ENCODE assay signal across 19 mouse cellular contexts in genomic region chr9:114388288-114388687, GRCm38 (mm10). TPM values are rescaled to one million over a fixed set of nuclear protein-coding genes. Genes with fewer than 3 reads are reported as not detected.
A peak's percentile ranks its signal among the peaks of the same experiment; 100 is the strongest.
DNase-seq lines count a peak whose midpoint lies in the region; ATAC-seq and TF ChIP-seq lines count a peak whose summit lies in the region.
"Had no signal": no experiment of that assay in that cellular context is flagged by ENCODE, and none has a peak within 500 bp of the region (broad histone marks: within the 10 kb centered on the region; RNA-seq: fewer than 3 reads in every experiment).

No protein-coding gene starts in this region.

- H3K27ac ChIP-seq in hindbrain, embryonic 12.5 days, result no peak overlapping the region
- H3K27ac ChIP-seq in hindbrain, embryonic 11.5 days (ENCODE audit: low read depth, low read length), result no peak overlapping the region
- 0 out of 2 replicates have a peak overlapping the region, but pooled peaks have one; percentile 51 for H3K27ac ChIP-seq in embryonic facial prominence, embryonic 10.5 days (replicated peaks)
- peak overlapping the region; percentile 87 for H3K27ac ChIP-seq in heart, postnatal 0 days (ENCODE audit: low read depth)

- no peaks in the 10 kb centered on the region for H3K9me3 ChIP-seq in hindbrain, embryonic 12.5 days (replicated peaks)
- H3K9me3 ChIP-seq in hindbrain, embryonic 11.5 days (ENCODE audit: control insufficient read depth, low read length), result no peaks in the 10 kb centered on the region
- no peaks in the 10 kb centered on the region for H3K9me3 ChIP-seq in embryonic facial prominence, embryonic 10.5 days
- H3K9me3 ChIP-seq in heart, postnatal 0 days (replicated peaks; ENCODE audit: control insufficient read depth, low read length), result no peaks in the 10 kb centered on the region
- H3K9me3 ChIP-seq: lung, embryonic 15.5 days had no signal

- H3K4me3 ChIP-seq in hindbrain, embryonic 12.5 days, result no peak overlapping the region
- no peak overlapping the region for H3K4me3 ChIP-seq in hindbrain, embryonic 11.5 days (ENCODE audit: low read depth, low read length)
- no peak overlapping the region for H3K4me3 ChIP-seq in embryonic facial prominence, embryonic 10.5 days
- H3K4me3 ChIP-seq in heart, postnatal 0 days (ENCODE audit: low read depth, low read length), result no peak overlapping the region

- no peak for TF ChIP-seq CTCF in heart, postnatal 0 days (IDR thresholded peaks at IDR 0.05; ENCODE audit: low read depth)

- 84% methylated on average over 8 of the region's 8 CpGs for WGBS in hindbrain, embryonic 12.5 days
- WGBS in hindbrain, embryonic 11.5 days, result 89% methylated on average over 8 of the region's 8 CpGs
- 82% methylated on average over 8 of the region's 8 CpGs for WGBS in embryonic facial prominence, embryonic 10.5 days
- 61% methylated on average over 8 of the region's 8 CpGs for WGBS in heart, postnatal 0 days

- DNase-seq in cerebellum, postnatal 10 days, result peak; percentile 49 to 50
- DNase-seq in cerebellum, postnatal 25 days, result no peak
- DNase-seq in hindbrain, embryonic 11.5 days (ENCODE audit: low spot score), result no peak
- DNase-seq in embryonic facial prominence, embryonic 10.5 days (ENCODE audit: low spot score), result no peak
- DNase-seq in heart, postnatal 0 days (ENCODE audit: low spot score), result no peak
- no peak for DNase-seq in testis, postnatal 14 days (ENCODE audit: low spot score)
- no peak for DNase-seq in frontal cortex, adult 2 months (ENCODE audit: extremely low spot score in 1 of 2, low spot score in 1 of 2)
- DNase-seq: cerebellum, adult 8-10 months; embryo, embryonic 11 days; gastrocnemius, postnatal 36 days; midbrain, embryonic 14.5 days had no signal

- no peak for ATAC-seq in hindbrain, embryonic 12.5 days (ENCODE audit: low FRiP score)
- no peak for ATAC-seq in hindbrain, embryonic 11.5 days (ENCODE audit: low FRiP score)
- ATAC-seq in heart, postnatal 0 days (ENCODE audit: insufficient read depth, low read depth), result no peak
- ATAC-seq: hindbrain, embryonic 16.5 days had no signal

- no peaks in the 10 kb centered on the region for H3K36me3 ChIP-seq in hindbrain, embryonic 12.5 days
- H3K36me3 ChIP-seq in hindbrain, embryonic 11.5 days (ENCODE audit: control insufficient read depth, insufficient read depth, low read length), result no peaks in the 10 kb centered on the region
- peaks cover 25% of the 10 kb centered on the region for H3K36me3 ChIP-seq in embryonic facial prominence, embryonic 10.5 days (replicated peaks)
- H3K36me3 ChIP-seq in heart, postnatal 0 days (replicated peaks; ENCODE audit: control insufficient read depth, insufficient read depth, low read length), result peaks cover 25% of the 10 kb centered on the region; the same call in 1 of the 2 replicates

- 0 out of 2 replicates have a peak overlapping the region, but pooled peaks have one; percentile 4 for H3K4me2 ChIP-seq in hindbrain, embryonic 12.5 days (replicated peaks)
- H3K4me2 ChIP-seq in hindbrain, embryonic 11.5 days (replicated peaks; ENCODE audit: low read depth, low read length), result no peak overlapping the region
- H3K4me2 ChIP-seq in heart, postnatal 0 days (ENCODE audit: low read depth, low read length), result no peak overlapping the region
- H3K4me2 ChIP-seq: liver, embryonic 11.5 days had no signal

- H3K9ac ChIP-seq in hindbrain, embryonic 12.5 days, result no peak overlapping the region
- H3K9ac ChIP-seq in hindbrain, embryonic 11.5 days (ENCODE audit: low read depth, low read length), result no peak overlapping the region
- 0 out of 2 replicates have a peak overlapping the region, but pooled peaks have one; percentile 8 for H3K9ac ChIP-seq in heart, postnatal 0 days (replicated peaks; ENCODE audit: low read depth, low read length)
- H3K9ac ChIP-seq: lung, embryonic 15.5 days had no signal

- H3K27me3 ChIP-seq in hindbrain, embryonic 12.5 days, result no peaks in the 10 kb centered on the region
- no peaks in the 10 kb centered on the region for H3K27me3 ChIP-seq in hindbrain, embryonic 11.5 days (ENCODE audit: control insufficient read depth, insufficient read depth, low read length)
- no peaks in the 10 kb centered on the region for H3K27me3 ChIP-seq in embryonic facial prominence, embryonic 10.5 days (replicated peaks; ENCODE audit: low read depth, poor library complexity, severe bottlenecking)
- H3K27me3 ChIP-seq in heart, postnatal 0 days (ENCODE audit: control insufficient read depth, insufficient read depth, low read length), result no peaks in the 10 kb centered on the region
- H3K27me3 ChIP-seq: lung, embryonic 15.5 days had no signal

- H3K4me1 ChIP-seq in hindbrain, embryonic 12.5 days, result peaks cover 2% of the 10 kb centered on the region; the same call in 1 of the 2 replicates
- H3K4me1 ChIP-seq in hindbrain, embryonic 11.5 days (replicated peaks; ENCODE audit: control insufficient read depth, insufficient read depth, low read length), result no peaks in the 10 kb centered on the region
- H3K4me1 ChIP-seq in embryonic facial prominence, embryonic 10.5 days, result peaks cover 30% of the 10 kb centered on the region
- peaks cover 10% of the 10 kb centered on the region; the same call in 1 of the 2 replicates for H3K4me1 ChIP-seq in heart, postnatal 0 days (ENCODE audit: control insufficient read depth, insufficient read depth)

- TF ChIP-seq EP300 in heart, postnatal 0 days (IDR thresholded peaks at IDR 0.05; ENCODE audit: low read depth), result no peak

RNA-seq across cellular contexts. Expression of gene Crtap, which starts 2.2 kb away (rescaled TPM):
- 68.4 and 73.9 TPM in 2 replicates for polyA plus RNA-seq in hindbrain, embryonic 12.5 days (2016; fragmentation: Nextera tagmentation; extraction: Ambion mirVana)
- polyA plus RNA-seq in hindbrain, embryonic 11.5 days (2014; fragmentation: Nextera tagmentation; extraction: Ambion mirVana), result 56.5 and 57.8 TPM in 2 replicates
- polyA plus RNA-seq in embryonic facial prominence, embryonic 10.5 days (2016; fragmentation: Nextera tagmentation; extraction: Ambion mirVana), result 44.4 and 52.2 TPM in 2 replicates
- total RNA-seq in heart, postnatal 0 days (2014; rRNA removed; ENCODE audit: low replicate concordance), result 63.1 and 65.0 TPM in 2 replicates
- 75.8 and 80.6 TPM in 2 replicates for polyA plus RNA-seq in heart, postnatal 0 days (2015; fragmentation: Nextera tagmentation; extraction: Ambion mirVana)
- 15.5 and 16.4 TPM in 2 replicates for polyA plus RNA-seq in frontal cortex, adult 2 months (2012; rRNA removed)

RNA-seq across cellular contexts. Expression of gene Glb1, which starts 12.6 kb away (rescaled TPM):
- 26.0 and 27.9 TPM in 2 replicates for polyA plus RNA-seq in hindbrain, embryonic 12.5 days (2016; fragmentation: Nextera tagmentation; extraction: Ambion mirVana)
- 21.9 and 26.6 TPM in 2 replicates for polyA plus RNA-seq in hindbrain, embryonic 11.5 days (2014; fragmentation: Nextera tagmentation; extraction: Ambion mirVana)
- 22.0 and 22.8 TPM in 2 replicates for polyA plus RNA-seq in embryonic facial prominence, embryonic 10.5 days (2016; fragmentation: Nextera tagmentation; extraction: Ambion mirVana)
- total RNA-seq in heart, postnatal 0 days (2014; rRNA removed; ENCODE audit: low replicate concordance), result 29.8 and 43.3 TPM in 2 replicates
- polyA plus RNA-seq in heart, postnatal 0 days (2015; fragmentation: Nextera tagmentation; extraction: Ambion mirVana), result 22.0 and 22.8 TPM in 2 replicates
- 23.3 and 23.9 TPM in 2 replicates for polyA plus RNA-seq in frontal cortex, adult 2 months (2012; rRNA removed)

RNA-seq across cellular contexts. Expression of gene Tmppe, which starts 12.6 kb away (rescaled TPM):
- 9.1 and 10.3 TPM in 2 replicates for polyA plus RNA-seq in hindbrain, embryonic 12.5 days (2016; fragmentation: Nextera tagmentation; extraction: Ambion mirVana)
- polyA plus RNA-seq in hindbrain, embryonic 11.5 days (2014; fragmentation: Nextera tagmentation; extraction: Ambion mirVana), result 2.4 and 3.1 TPM in 2 replicates
- 11.8 and 14.1 TPM in 2 replicates for polyA plus RNA-seq in embryonic facial prominence, embryonic 10.5 days (2016; fragmentation: Nextera tagmentation; extraction: Ambion mirVana)
- 5.4 and 10.0 TPM in 2 replicates for total RNA-seq in heart, postnatal 0 days (2014; rRNA removed; ENCODE audit: low replicate concordance)
- polyA plus RNA-seq in heart, postnatal 0 days (2015; fragmentation: Nextera tagmentation; extraction: Ambion mirVana), result 3.9 and 4.5 TPM in 2 replicates
- polyA plus RNA-seq in frontal cortex, adult 2 months (2012; rRNA removed), result 4.0 and 4.9 TPM in 2 replicates

RNA-seq across cellular contexts. Expression of gene Bcl2a1c, which starts 58.4 kb away (rescaled TPM):
- polyA plus RNA-seq in hindbrain, embryonic 12.5 days (2016; fragmentation: Nextera tagmentation; extraction: Ambion mirVana), result not detected in 2 replicates
- not detected in 2 replicates for polyA plus RNA-seq in hindbrain, embryonic 11.5 days (2014; fragmentation: Nextera tagmentation; extraction: Ambion mirVana)
- polyA plus RNA-seq in embryonic facial prominence, embryonic 10.5 days (2016; fragmentation: Nextera tagmentation; extraction: Ambion mirVana), result not detected in 2 replicates
- total RNA-seq in heart, postnatal 0 days (2014; rRNA removed; ENCODE audit: low replicate concordance), result not detected in 2 replicates
- polyA plus RNA-seq in heart, postnatal 0 days (2015; fragmentation: Nextera tagmentation; extraction: Ambion mirVana), result not detected in 2 replicates
- polyA plus RNA-seq in frontal cortex, adult 2 months (2012; rRNA removed), result not detected in 2 replicates
- total RNA-seq: gastrocnemius, postnatal 36 days; layer of hippocampus, adult 8-10 months; megakaryocyte progenitor cell, adult 5-6 weeks had no signal
- polyA plus RNA-seq: hindbrain, embryonic 16.5 days; kidney, embryonic 16.5 days; liver, embryonic 11.5 days; midbrain, embryonic 14.5 days; spleen, adult 2 months had no signal

Comparison
In these comparisons a context has a peak if more than half of its experiments do, and no peak if none do; other contexts are left out.
1. DNase-seq: peak in cerebellum, postnatal 10 days (2 of 2); none in cerebellum, postnatal 25 days (0 of 2), hindbrain, embryonic 11.5 days (single experiment), embryonic facial prominence, embryonic 10.5 days (single experiment), heart, postnatal 0 days (single experiment), testis, postnatal 14 days (single experiment) and frontal cortex, adult 2 months (0 of 2).
2. H3K27ac ChIP-seq: peak in embryonic facial prominence, embryonic 10.5 days (single experiment) and heart, postnatal 0 days (single experiment); none in hindbrain, embryonic 12.5 days (single experiment) and hindbrain, embryonic 11.5 days (single experiment).